Mouse (Mus musculus) intestine, embryonic 15.5 days (tissue): Measurements from ENCODE around the gene Prep. TPM values are rescaled to one million over a fixed set of nuclear protein-coding genes. Genes with fewer than 3 reads are reported as not detected.
"Not testable (repeated sequence)": the region's sequence is repeated elsewhere in the genome, so short reads cannot be mapped to it uniquely, and the experiment has no call there.

Experiments
- ATAC-seq: fragments of 200-750 bp; cut with Nextera tagmentation; 2 replicates; pipeline ENCODE4 v1.8.0; 2017; ENCODE audit warnings: moderate TSS enrichment, moderate library complexity
- H3K27ac ChIP-seq: fragments of 300-500 bp; sonication (generic); 2 replicates; pipeline ENCODE4 v1.5.1; 2015; ENCODE audit warnings: mild to moderate bottlenecking, inconsistent platforms
- H3K27me3 ChIP-seq: fragments of 300-500 bp; sonication (generic); replicated peaks from 2 replicates; pipeline ENCODE4 v1.6.1; 2015; ENCODE audit warnings: inconsistent platforms
- H3K36me3 ChIP-seq: fragments of 300-500 bp; sonication (generic); 2 replicates; pipeline ENCODE4 v1.6.1; 2015; ENCODE audit warnings: inconsistent platforms
- H3K4me1 ChIP-seq: fragments of 300-500 bp; sonication (generic); replicated peaks from 2 replicates; pipeline ENCODE4 v1.6.1; 2015; ENCODE audit warnings: inconsistent platforms
- H3K4me2 ChIP-seq: fragments of 300-500 bp; sonication (generic); replicated peaks from 2 replicates; pipeline ENCODE4 v1.6.1; 2015; ENCODE audit warnings: mild to moderate bottlenecking, inconsistent platforms
- H3K4me3 ChIP-seq: fragments of 300-500 bp; sonication (generic); replicated peaks from 2 replicates; pipeline ENCODE4 v1.5.1; 2015; ENCODE audit warnings: inconsistent platforms
- H3K9ac ChIP-seq: fragments of 300-500 bp; sonication (generic); 2 replicates; pipeline ENCODE4 v1.6.1; 2015; ENCODE audit warnings: inconsistent platforms
- H3K9me3 ChIP-seq: fragments of 300-500 bp; sonication (generic); 2 replicates; pipeline ENCODE4 v1.6.1; 2016; ENCODE audit warnings: inconsistent platforms
- WGBS: fragments of 180-500 bp; shearing (Covaris S2); methylation state at CpG from one replicate; pipeline ENCODE4 v1.1.7; 2015; 5-methylcytosine and 5-hydroxymethylcytosine counted together
- polyA plus RNA-seq: library from polyadenylated mRNA; unstranded; fragments of >200 nt; fragmentation: Nextera tagmentation; extraction: Ambion mirVana; gene quantifications from 2 replicates; pipeline ENCODE4 v1.2.1, GENCODE M21; 2015

Prep gene
- polyA plus RNA-seq, 1 experiment from 2014 or later, result 25.4 TPM

DNA sequence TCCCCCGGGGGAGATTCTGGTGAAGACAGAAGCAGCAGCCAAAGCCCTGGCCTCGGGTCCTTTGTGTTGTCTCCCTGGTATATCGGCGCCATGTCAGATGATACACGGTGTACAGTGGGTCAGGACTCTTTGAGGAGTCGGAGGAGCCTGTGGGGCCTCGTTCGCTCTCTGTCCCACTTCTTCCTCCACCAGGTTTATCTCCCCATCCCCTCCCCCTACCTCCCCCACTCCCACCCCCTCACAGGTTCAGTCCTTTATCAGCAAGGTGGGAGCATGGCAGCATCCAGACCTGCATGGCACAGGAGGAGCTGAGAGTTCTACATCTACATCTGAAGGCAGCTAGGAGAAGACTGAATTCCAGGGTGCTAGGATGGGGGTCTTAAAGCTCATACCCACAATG lies 98.8 kb downstream of the Prep start:
- no peak for ATAC-seq
- Histone ChIP-seq H3K4me2 (no peak overlapping the region), H3K27ac (no peak overlapping the region), H3K4me3 (no peak overlapping the region), H3K4me1 (no peaks in the 10 kb centered on the region), H3K36me3 (no peaks in the 10 kb centered on the region), H3K9me3 (no peaks in the 10 kb centered on the region), H3K27me3 (no peaks in the 10 kb centered on the region), H3K9ac (no peak overlapping the region)
- 88% methylated on average over 8 of the region's 8 CpGs for WGBS

DNA sequence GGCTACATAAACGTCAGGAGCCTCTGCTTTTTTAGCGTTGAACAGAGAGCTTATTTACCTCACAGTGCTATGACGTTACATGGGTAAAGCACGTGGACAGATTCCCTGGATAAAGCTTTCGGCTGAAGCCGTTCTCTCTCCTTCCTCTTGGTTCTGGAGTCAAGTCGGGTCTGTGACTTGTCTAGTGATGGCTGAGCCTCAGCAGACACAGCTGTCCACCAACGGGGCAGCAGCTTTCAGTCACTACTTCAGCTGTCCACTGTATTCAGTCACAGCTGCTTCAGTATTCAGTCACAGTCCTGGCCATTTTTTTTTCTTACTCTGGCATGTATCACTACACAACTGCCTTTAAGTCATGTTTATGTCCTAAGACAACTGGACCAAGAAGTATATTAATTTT lies 106.9 kb downstream of the Prep start:
- H3K9me3 ChIP-seq, result no peaks in the 10 kb centered on the region
- WGBS, result 66% methylated on average over 8 of the region's 8 CpGs

GRCm38 (mm10) chr10:45174345-45174744 lies 107.3 kb downstream of the Prep start:
- Histone ChIP-seq H3K4me1 (no peaks in the 10 kb centered on the region), H3K9ac (no peak overlapping the region), H3K36me3 (no peaks in the 10 kb centered on the region), H3K4me2 (no peak overlapping the region), H3K27me3 (no peaks in the 10 kb centered on the region), H3K9me3 (no peaks in the 10 kb centered on the region), H3K27ac (no peak overlapping the region), H3K4me3 (no peak overlapping the region)
- ATAC-seq, result no peak
- 74% methylated on average over 3 of the region's 3 CpGs for WGBS

More for the DNA sequence above, 106.9 kb downstream of the Prep start:
- Histone ChIP-seq H3K27me3 (no peaks in the 10 kb centered on the region), H3K4me3 (no peak overlapping the region), H3K9ac (no peak overlapping the region), H3K4me2 (no peak overlapping the region), H3K36me3 (no peaks in the 10 kb centered on the region), H3K27ac (no peak overlapping the region), H3K4me1 (no peaks in the 10 kb centered on the region)
- no peak for ATAC-seq

DNA sequence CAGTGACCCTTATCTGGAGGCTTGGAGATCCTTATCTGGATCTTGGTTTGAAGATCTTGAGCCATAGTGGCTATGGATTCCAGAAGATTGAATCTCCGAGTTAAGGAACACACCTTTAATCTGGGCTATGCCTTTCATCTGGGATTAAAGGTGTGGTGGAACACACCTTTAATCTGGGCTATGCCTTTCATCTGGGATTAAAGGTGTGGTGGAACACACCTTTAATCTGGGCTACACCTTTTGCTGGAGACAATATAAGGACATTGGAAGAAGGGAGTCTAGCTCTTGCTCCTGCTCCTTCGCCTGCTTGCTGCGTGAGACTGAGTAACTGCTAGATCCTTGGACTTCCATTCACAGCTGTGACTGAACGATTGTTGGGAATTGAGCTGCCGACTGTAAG lies 110.8 kb downstream of the Prep start, which contains the start of gene Popdc3:
Gene Popdc3 (plus strand): TSS at position 301 of the 400 bp plus-strand sequence.
- H3K4me2 ChIP-seq, H3K4me3 ChIP-seq, H3K4me1 ChIP-seq, ATAC-seq, H3K9ac ChIP-seq, H3K9me3 ChIP-seq, H3K36me3 ChIP-seq, H3K27me3 ChIP-seq, H3K27ac ChIP-seq: not testable (repeated sequence)
- 76% methylated on average over 2 of the region's 5 CpGs for WGBS

- 89% methylated on average over 4 of the region's 4 CpGs for WGBS
- Histone ChIP-seq H3K27ac (no peak overlapping the region), H3K4me2 (no peak overlapping the region), H3K9me3 (no peaks in the 10 kb centered on the region), H3K36me3 (no peaks in the 10 kb centered on the region), H3K4me3 (no peak overlapping the region), H3K4me1 (no peaks in the 10 kb centered on the region), H3K27me3 (no peaks in the 10 kb centered on the region), H3K9ac (no peak overlapping the region)
- ATAC-seq, result no peak
These were observed 113.8 kb downstream of the Prep start for GRCm38 (mm10) chr10:45180677-45181326.

- Histone ChIP-seq H3K4me3 (no peak overlapping the region), H3K4me1 (no peaks in the 10 kb centered on the region), H3K27me3 (no peaks in the 10 kb centered on the region), H3K9me3 (no peaks in the 10 kb centered on the region), H3K36me3 (no peaks in the 10 kb centered on the region), H3K27ac (no peak overlapping the region), H3K9ac (no peak overlapping the region), H3K4me2 (no peak overlapping the region)
- WGBS, result 80% methylated on average over 3 of the region's 3 CpGs
- no peak for ATAC-seq
These were observed 114.3 kb downstream of the Prep start for GRCm38 (mm10) chr10:45181344-45181743.

- H3K4me3 ChIP-seq, result no peak overlapping the region
- 91% methylated on average over 2 of the region's 2 CpGs for WGBS
- H3K9me3 ChIP-seq, result no peaks in the 10 kb centered on the region
- no peaks in the 10 kb centered on the region for H3K27me3 ChIP-seq
- no peak overlapping the region for H3K4me2 ChIP-seq
- H3K27ac ChIP-seq, result no peak overlapping the region
- no peaks in the 10 kb centered on the region for H3K4me1 ChIP-seq
- no peak for ATAC-seq
- H3K9ac ChIP-seq, result no peak overlapping the region
- H3K36me3 ChIP-seq, result no peaks in the 10 kb centered on the region
These were observed 118.5 kb downstream of the Prep start for GRCm38 (mm10) chr10:45185457-45185856.

GRCm38 (mm10) chr10:45193330-45194310 lies 126.6 kb downstream of the Prep start:
- H3K4me1 ChIP-seq, result no peaks in the 10 kb centered on the region
- no peak overlapping the region for H3K4me3 ChIP-seq
- no peak overlapping the region for H3K4me2 ChIP-seq
- H3K27me3 ChIP-seq, result no peaks in the 10 kb centered on the region
- H3K36me3 ChIP-seq, result no peaks in the 10 kb centered on the region
- H3K27ac ChIP-seq, result no peak overlapping the region
- H3K9ac ChIP-seq, result no peak overlapping the region
- WGBS, result 38% methylated on average over 14 of the region's 14 CpGs
- H3K9me3 ChIP-seq, result no peaks in the 10 kb centered on the region
- no peak for ATAC-seq

DNA sequence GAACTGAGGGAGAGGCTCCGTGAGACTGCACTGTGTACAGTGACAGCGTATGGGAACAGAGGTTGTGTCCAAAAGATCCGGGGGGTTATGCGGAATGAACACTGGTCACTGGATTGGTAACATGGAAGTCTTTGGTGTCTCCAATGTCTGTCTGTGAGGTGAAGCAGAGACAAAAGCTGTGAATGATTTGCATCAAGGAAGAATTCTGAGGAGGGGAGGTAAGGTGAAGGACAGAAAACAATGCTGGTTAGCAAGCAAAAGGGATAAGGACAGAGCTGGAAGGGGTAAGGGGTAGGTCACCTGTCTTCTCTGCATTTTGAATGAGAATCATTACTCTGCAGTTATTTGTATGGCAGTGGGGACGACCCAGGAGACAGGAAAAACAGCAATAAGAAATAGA lies 127.5 kb downstream of the Prep start:
- Histone ChIP-seq H3K9me3 (no peaks in the 10 kb centered on the region), H3K4me1 (no peaks in the 10 kb centered on the region), H3K27me3 (no peaks in the 10 kb centered on the region), H3K36me3 (no peaks in the 10 kb centered on the region), H3K4me3 (no peak overlapping the region), H3K9ac (no peak overlapping the region), H3K27ac (no peak overlapping the region), H3K4me2 (no peak overlapping the region)
- 77% methylated on average over 5 of the region's 5 CpGs for WGBS
- no peak for ATAC-seq

- H3K36me3 ChIP-seq, result no peaks in the 10 kb centered on the region
- no peaks in the 10 kb centered on the region for H3K9me3 ChIP-seq
- no peak for ATAC-seq
- H3K4me1 ChIP-seq, result no peaks in the 10 kb centered on the region
- H3K4me2 ChIP-seq, result no peak overlapping the region
- no peak overlapping the region for H3K9ac ChIP-seq
- no peaks in the 10 kb centered on the region for H3K27me3 ChIP-seq
- 57% methylated on average over 1 of the region's 1 CpGs for WGBS
- H3K27ac ChIP-seq, result no peak overlapping the region
- no peak overlapping the region for H3K4me3 ChIP-seq
These were observed 137.6 kb downstream of the Prep start for GRCm38 (mm10) chr10:45204582-45204981.

DNA sequence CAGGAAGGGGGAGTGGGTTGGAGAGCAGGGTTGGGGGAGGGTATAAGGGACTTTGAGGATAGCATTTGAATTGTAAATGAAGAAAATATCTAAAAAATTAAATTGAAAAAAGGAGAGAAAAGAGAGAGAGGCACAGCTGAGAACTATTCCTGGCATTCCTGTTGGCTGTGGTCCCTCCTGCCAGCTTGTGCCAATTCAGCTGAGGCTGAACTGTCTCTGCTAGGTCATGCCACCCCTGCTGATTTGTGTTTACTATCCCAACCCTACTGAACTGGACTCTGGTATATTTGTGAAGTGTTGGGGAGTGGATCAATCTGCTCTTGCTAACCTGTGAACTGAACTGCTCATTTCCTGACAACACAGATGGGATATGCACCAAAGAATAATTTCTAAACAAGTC lies 143.2 kb downstream of the Prep start:
- Histone ChIP-seq H3K4me2 (no peak overlapping the region), H3K4me3 (no peak overlapping the region), H3K9ac (no peak overlapping the region), H3K27me3 (no peaks in the 10 kb centered on the region), H3K36me3 (no peaks in the 10 kb centered on the region), H3K9me3 (no peaks in the 10 kb centered on the region), H3K27ac (no peak overlapping the region), H3K4me1 (no peaks in the 10 kb centered on the region)
- no peak for ATAC-seq

DNA sequence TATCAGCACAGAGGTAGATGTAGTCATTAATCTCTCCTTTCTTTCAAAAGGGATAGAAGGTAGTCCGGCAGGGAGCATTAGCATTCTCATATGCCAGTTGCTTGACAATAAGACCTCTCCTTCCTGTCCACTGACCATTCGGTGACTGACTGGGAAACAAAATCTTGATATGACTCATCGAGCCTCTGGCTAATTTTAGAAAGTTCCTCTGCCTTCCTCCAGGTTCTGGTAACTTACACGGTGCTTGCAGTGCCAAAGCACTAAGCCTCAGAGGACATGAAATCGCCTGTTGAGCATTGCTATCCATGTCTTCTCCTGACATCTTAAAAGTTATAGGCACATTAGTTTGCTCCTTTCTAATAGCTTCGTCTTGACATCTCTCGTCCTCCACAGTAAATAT lies 149.7 kb downstream of the Prep start:
- no peaks in the 10 kb centered on the region for H3K27me3 ChIP-seq
- no peaks in the 10 kb centered on the region for H3K9me3 ChIP-seq
- 81% methylated on average over 7 of the region's 7 CpGs for WGBS
- H3K4me3 ChIP-seq, result no peak overlapping the region
- no peak overlapping the region for H3K4me2 ChIP-seq
- H3K9ac ChIP-seq, result no peak overlapping the region
- H3K36me3 ChIP-seq, result no peaks in the 10 kb centered on the region
- no peak overlapping the region for H3K27ac ChIP-seq
- ATAC-seq, result no peak
- no peaks in the 10 kb centered on the region for H3K4me1 ChIP-seq
